Mouse (Mus musculus): ENCODE data around the gene Lrmp.

DNA sequence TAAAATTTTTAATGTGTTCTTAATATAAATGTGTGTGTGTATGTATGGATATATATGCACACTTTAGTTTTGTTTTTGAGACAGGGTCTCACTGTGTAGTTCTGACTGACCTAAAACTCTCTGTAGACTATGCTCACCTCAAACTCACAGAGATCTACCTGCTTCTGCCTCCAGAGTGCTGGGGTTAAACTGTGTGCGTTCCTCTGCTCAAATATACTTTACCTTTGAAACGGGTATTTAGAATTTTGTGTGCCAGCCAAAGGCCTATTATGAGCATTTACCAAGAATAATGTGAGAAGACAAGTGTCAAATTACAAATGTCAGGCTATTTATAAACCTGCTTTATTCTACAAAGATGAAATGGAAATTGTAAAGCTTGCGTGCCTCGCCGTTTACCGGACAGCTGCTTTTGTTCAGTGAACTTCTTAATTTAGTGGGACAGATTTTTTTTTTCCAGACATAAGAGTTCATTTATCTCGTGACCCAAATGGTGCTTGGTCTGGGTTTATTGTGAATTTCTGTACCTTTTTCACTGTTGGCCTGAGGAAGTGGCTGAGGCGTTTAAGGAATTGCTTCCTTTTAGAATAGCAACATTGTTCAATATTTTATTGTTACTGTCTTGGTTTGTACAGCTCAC lies 7.1 kb downstream of the Lrmp start:
- TF ChIP-seq CTCF (IDR thresholded peaks at IDR 0.05) (no peak), EP300 (IDR thresholded peaks at IDR 0.05) (no peak)
